Mouse (Mus musculus) liver, embryonic 16.5 days (tissue): ENCODE measurements around the gene G3bp2. TPM values are rescaled to one million over a fixed set of nuclear protein-coding genes. Genes with fewer than 3 reads are reported as not detected.
A peak's percentile ranks its signal among the peaks of the same experiment; 100 is the strongest.

Source experiments
- ATAC-seq: fragments of 200-750 bp; cut with Nextera tagmentation; 2 replicates; pipeline ENCODE4 v1.8.0; 2017; ENCODE audit warnings: low read depth, mild to moderate bottlenecking, moderate number of reproducible peaks, moderate library complexity
- H3K27ac ChIP-seq: fragments of 300-500 bp; sonication (generic); 2 replicates; pipeline ENCODE4 v1.5.1; 2014; ENCODE audit warnings: mild to moderate bottlenecking, low read length
- H3K27me3 ChIP-seq: fragments of 300-500 bp; sonication (generic); 2 replicates; pipeline ENCODE4 v1.6.1; 2014; ENCODE audit warnings: low read depth, low read length, mixed read lengths; ENCODE audit not compliant: control insufficient read depth, insufficient read depth
- H3K36me3 ChIP-seq: fragments of 300-500 bp; sonication (generic); 2 replicates; pipeline ENCODE4 v1.6.1; 2014; ENCODE audit warnings: mild to moderate bottlenecking; ENCODE audit not compliant: control insufficient read depth, insufficient read depth
- H3K4me1 ChIP-seq: fragments of 300-500 bp; sonication (generic); 2 replicates; pipeline ENCODE4 v1.6.1; 2014; ENCODE audit warnings: low read depth, low read length, mixed read lengths; ENCODE audit not compliant: control insufficient read depth
- H3K4me2 ChIP-seq: fragments of 300-500 bp; sonication (generic); 2 replicates; pipeline ENCODE4 v1.6.1; 2014; ENCODE audit warnings: low read depth, low read length, mixed read lengths
- H3K4me3 ChIP-seq: fragments of 300-500 bp; sonication (generic); 2 replicates; pipeline ENCODE4 v1.5.1; 2014; ENCODE audit warnings: low read depth, mild to moderate bottlenecking, low read length
- H3K9ac ChIP-seq: fragments of 300-500 bp; sonication (generic); 2 replicates; pipeline ENCODE4 v1.6.1; 2014; ENCODE audit warnings: low read depth, low read length
- H3K9me3 ChIP-seq: fragments of 300-500 bp; sonication (generic); replicated peaks from 2 replicates; pipeline ENCODE4 v1.6.1; 2016; ENCODE audit warnings: low read length; ENCODE audit not compliant: control insufficient read depth
- WGBS: fragments of 180-500 bp; shearing (Covaris S2); extraction: QIAGEN DNeasy Blood & Tissue Kit; methylation state at CpG from one replicate; pipeline ENCODE4 v1.1.7; 2014; ENCODE audit not compliant: insufficient replicate concordance; 5-methylcytosine and 5-hydroxymethylcytosine counted together
- polyA plus RNA-seq: library from polyadenylated mRNA; unstranded; fragments of >200 nt; fragmentation: Nextera tagmentation; extraction: Ambion mirVana; gene quantifications from 2 replicates; pipeline ENCODE4 v1.2.1, GENCODE M21; 2015

The G3bp2 gene
- polyA plus RNA-seq, 1 experiment from 2014 or later = 40.0 TPM

DNA sequence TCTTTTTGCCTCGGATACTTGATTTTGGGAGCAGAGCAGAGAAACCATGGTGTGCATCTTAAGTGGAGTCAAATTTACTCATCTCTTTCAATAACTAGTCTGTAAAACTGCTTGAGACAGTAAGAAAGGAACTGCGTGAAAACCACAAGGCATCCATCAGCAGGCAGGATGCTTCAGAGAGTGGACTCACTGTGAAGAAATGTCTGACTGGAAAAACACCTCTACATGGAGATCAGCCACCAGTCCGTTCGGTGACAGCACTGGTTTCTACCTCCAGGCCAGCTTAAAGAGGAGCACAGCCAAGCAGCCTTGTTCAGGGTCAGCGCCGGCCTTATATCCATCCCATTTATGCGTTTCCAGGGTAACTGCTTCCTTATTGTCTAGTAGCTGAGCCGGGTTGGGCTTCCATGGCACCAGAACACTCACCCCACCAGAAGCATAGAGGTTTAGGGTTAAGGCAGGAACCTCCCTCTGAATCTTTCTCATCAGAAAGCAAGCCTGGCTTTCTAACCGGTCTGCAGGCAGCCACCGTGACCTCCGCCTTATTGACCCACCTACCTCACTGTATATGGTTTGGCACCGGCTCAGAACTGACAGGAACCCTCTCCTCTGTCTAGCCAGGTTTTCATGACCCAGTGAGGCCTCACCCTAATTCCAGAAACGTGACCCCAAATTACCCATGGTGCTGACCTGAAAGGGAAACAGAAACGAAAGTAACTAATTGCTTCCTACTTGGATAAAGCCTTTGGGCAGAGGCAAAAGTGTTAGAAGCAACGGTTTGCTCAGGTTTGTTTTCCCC lies 9.9 kb upstream of the G3bp2 start:
- H3K4me3 ChIP-seq = no peak overlapping the region
- no peak overlapping the region for H3K9ac ChIP-seq
- no peaks in the 10 kb centered on the region for H3K27me3 ChIP-seq
- H3K9me3 ChIP-seq = no peaks in the 10 kb centered on the region
- no peak overlapping the region for H3K4me2 ChIP-seq
- WGBS = 51% methylated on average over 15 of the region's 15 CpGs
- no peak overlapping the region for H3K27ac ChIP-seq
- H3K4me1 ChIP-seq = peaks cover 3% of the 10 kb centered on the region; the same call in 1 of the 2 replicates
- no peaks in the 10 kb centered on the region for H3K36me3 ChIP-seq
- peak; percentile 67 for ATAC-seq

DNA sequence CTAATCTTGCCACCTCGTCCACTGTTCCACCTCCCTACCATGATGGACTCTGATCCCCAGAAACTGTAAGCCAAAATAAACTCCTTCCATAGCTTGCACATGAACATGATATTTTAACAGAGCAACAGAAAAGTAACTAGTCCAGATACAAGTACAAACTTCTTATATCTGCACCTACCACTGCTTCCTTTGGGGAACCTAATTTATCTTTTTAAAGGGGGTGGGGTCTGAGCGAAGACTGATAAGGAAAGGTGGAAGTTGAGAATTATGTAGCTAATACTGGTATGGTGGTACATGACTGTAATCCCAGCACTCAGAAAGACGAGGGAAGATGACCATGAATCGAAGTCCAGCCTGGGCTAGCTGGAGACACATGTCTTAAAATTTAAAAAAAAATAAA lies 4.0 kb upstream of the G3bp2 start:
- Histone ChIP-seq H3K4me1 (peaks cover 4% of the 10 kb centered on the region), H3K27ac (no peak overlapping the region), H3K4me2 (no peak overlapping the region), H3K9ac (no peak overlapping the region), H3K9me3 (no peaks in the 10 kb centered on the region), H3K36me3 (no peaks in the 10 kb centered on the region), H3K27me3 (no peaks in the 10 kb centered on the region), H3K4me3 (no peak overlapping the region)
- 73% methylated on average over 4 of the region's 4 CpGs for WGBS
- ATAC-seq = no peak

DNA sequence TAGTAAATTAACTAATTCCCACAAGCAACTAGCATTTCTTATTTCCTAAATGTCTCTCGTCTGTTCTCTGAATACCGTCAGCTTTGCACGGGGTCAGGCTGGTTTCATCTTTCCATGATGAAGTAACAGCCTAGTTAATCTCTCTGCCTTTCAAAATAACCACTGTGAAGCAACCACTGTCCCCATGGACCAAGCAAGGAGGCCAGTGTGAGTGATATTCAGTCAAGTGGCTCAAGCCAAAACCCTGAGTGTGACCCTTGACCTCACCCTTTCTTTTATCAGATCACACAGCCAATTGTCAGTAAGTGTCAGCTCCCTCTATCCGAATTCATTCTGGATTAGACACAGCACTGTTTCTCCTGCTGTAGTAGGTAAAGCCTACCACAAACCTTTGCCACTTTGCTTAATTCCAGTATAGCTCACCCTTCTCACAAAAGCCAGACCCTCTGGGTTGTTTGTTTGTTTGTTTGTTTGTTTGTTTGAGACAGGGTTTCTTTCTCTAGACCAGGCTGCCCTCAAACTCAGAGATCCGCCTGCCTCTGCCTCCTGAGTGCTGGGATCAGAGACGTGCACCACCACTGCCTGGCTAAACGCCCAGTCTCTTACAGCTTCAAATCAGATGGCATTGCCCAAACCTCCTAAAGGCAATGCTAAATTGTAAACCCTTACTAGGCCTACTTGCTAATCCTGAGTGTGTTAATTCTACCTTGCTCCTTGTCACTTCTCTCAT lies 2.5 kb upstream of the G3bp2 start:
- 71% methylated on average over 7 of the region's 7 CpGs for WGBS
- H3K27ac ChIP-seq = no peak overlapping the region
- no peaks in the 10 kb centered on the region for H3K9me3 ChIP-seq
- H3K4me3 ChIP-seq = no peak overlapping the region
- no peaks in the 10 kb centered on the region for H3K27me3 ChIP-seq
- H3K4me1 ChIP-seq = peaks cover 19% of the 10 kb centered on the region
- no peak overlapping the region for H3K4me2 ChIP-seq
- no peaks in the 10 kb centered on the region for H3K36me3 ChIP-seq
- H3K9ac ChIP-seq = no peak overlapping the region
- ATAC-seq = no peak

DNA sequence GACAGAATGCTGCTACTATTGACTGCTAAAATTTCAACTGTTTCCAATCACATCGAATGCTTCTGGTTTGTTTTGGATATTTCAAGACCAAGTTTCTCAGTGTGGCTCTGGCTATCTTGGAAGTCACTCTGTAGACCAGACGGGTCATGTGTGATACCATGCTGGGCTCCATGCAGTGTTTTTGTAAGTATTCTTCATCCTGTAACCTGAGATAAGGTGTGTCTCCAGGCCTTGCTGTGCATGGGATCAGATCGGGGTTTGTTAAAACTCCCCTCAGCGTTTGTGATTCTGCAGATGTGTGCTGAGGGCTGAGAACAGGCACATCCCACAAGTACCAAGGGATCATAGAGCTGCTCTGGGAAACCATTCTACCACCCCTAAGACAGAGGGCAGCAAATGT lies 1.7 kb upstream of the G3bp2 start:
- Histone ChIP-seq H3K4me1 (peaks cover 26% of the 10 kb centered on the region), H3K9ac (no peak overlapping the region), H3K9me3 (no peaks in the 10 kb centered on the region), H3K27ac (no peak overlapping the region), H3K27me3 (no peaks in the 10 kb centered on the region), H3K4me2 (no peak overlapping the region), H3K36me3 (no peaks in the 10 kb centered on the region), H3K4me3 (no peak overlapping the region)
- 56% methylated on average over 4 of the region's 4 CpGs for WGBS
- no peak for ATAC-seq

DNA sequence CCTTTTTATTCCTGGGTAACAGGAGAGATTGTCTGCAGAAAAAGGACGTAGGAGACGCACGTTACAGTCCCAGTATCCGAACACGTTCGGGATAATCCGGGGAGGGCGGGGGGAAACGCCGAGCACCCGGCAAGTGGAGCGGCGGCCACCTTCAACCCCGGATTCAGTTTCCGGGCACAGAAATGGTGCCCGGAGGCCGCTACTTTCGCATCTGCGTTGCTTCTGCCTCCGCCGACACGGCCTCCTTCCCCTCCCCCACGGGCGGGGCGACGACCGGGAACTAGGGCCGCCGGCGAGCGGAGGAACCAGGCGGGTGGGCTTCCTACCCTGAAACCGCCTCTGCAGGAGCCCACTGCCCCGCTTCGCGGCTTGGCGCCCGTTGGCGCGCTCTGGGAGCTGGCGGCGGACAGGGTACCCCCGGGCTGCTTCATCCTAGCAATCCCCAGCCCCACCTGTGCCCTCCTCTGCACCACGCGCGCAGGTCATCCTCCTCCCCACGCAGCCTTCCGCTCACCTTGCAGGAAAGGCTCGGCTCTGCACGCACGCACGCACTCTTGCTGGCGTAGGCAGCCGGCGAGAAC lies 608 bp downstream of the G3bp2 start:
- Histone ChIP-seq H3K9ac (peak overlapping the region; percentile 89), H3K4me3 (peak overlapping the region; percentile 93), H3K4me1 (peaks cover 36% of the 10 kb centered on the region), H3K36me3 (no peaks in the 10 kb centered on the region), H3K27me3 (no peaks in the 10 kb centered on the region), H3K4me2 (peak overlapping the region; percentile 93), H3K27ac (peak overlapping the region; percentile 80), H3K9me3 (no peaks in the 10 kb centered on the region)
- peak; percentile 12 for ATAC-seq
- WGBS = under 1% methylated on average over 52 of the region's 55 CpGs

DNA sequence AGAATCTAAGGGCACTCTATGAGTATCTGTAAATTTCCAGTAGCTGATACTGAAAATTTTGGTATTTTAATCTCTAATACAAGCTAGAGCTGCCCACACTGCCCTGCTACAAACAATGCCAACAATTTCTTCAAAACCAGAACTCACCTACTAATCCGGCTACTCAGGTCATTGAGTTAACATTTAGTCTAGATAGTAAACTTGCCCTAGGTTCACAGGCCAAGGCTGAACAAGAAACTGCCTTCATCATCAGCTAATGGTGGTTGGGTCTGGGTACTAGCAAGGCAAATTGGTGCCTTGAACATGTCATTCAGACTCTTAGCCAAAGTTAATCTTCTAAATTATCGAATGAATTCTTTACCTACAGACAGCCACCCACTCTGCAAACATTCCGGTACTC lies 2.2 kb downstream of the G3bp2 start:
- H3K4me3 ChIP-seq = peak overlapping the region; percentile 93
- H3K9me3 ChIP-seq = no peaks in the 10 kb centered on the region
- no peak overlapping the region for H3K9ac ChIP-seq
- no peaks in the 10 kb centered on the region for H3K36me3 ChIP-seq
- H3K27ac ChIP-seq = peak overlapping the region; percentile 31
- H3K4me1 ChIP-seq = peaks cover 36% of the 10 kb centered on the region
- WGBS = 68% methylated on average over 3 of the region's 3 CpGs
- no peaks in the 10 kb centered on the region for H3K27me3 ChIP-seq
- H3K4me2 ChIP-seq = peak overlapping the region; percentile 93
- ATAC-seq = no peak

DNA sequence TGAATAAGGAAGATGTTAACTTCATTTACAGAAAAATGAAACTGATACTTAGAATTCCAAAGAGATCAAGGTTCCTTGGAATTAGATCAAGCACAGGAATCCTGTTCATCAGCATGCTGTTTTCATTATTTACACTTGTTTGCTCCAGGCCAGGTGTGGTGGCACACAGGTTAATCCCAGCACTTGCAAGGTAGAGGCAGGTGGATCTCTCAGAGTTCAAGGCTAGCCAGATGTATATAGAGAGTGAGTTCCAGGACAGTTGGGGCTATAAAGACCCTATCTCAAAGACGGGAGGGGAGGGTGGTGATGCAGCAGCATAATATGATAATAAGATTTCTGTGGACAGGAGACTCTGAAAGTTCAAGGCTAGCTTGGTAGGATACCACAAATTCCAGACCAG lies 3.1 kb downstream of the G3bp2 start:
- ATAC-seq = no peak
- Histone ChIP-seq H3K9me3 (no peaks in the 10 kb centered on the region), H3K36me3 (no peaks in the 10 kb centered on the region), H3K4me2 (no peak overlapping the region), H3K4me3 (no peak overlapping the region), H3K4me1 (peaks cover 37% of the 10 kb centered on the region), H3K9ac (no peak overlapping the region), H3K27ac (no peak overlapping the region), H3K27me3 (no peaks in the 10 kb centered on the region)
- 32% methylated on average over 1 of the region's 1 CpGs for WGBS

DNA sequence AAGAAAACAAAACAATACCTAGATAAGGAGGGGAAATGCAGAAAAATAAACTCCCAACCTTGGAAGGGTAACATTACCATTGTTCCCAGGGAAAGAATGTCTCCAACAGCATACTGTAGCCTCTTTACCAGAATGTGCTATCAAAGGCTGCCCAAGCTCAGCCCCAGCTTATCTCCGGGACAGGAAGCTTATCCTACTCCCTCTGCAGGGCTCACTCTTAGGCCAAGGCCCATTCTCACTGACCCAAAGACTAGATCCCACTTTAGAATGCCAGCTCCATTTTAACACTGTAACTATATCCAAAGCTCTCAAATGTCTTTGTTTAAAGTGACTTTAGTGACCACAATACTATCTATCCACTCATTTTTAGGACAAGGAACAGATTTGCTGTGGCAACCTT lies 4.2 kb downstream of the G3bp2 start:
- no peaks in the 10 kb centered on the region for H3K36me3 ChIP-seq
- ATAC-seq = no peak
- 0 out of 2 replicates have a peak overlapping the region, but pooled peaks have one; percentile 5 for H3K9ac ChIP-seq
- H3K27ac ChIP-seq = no peak overlapping the region
- no peak overlapping the region for H3K4me2 ChIP-seq
- 15% methylated on average over 1 of the region's 1 CpGs for WGBS
- peaks cover 41% of the 10 kb centered on the region for H3K4me1 ChIP-seq
- no peak overlapping the region for H3K4me3 ChIP-seq
- H3K27me3 ChIP-seq = no peaks in the 10 kb centered on the region
- no peaks in the 10 kb centered on the region for H3K9me3 ChIP-seq

DNA sequence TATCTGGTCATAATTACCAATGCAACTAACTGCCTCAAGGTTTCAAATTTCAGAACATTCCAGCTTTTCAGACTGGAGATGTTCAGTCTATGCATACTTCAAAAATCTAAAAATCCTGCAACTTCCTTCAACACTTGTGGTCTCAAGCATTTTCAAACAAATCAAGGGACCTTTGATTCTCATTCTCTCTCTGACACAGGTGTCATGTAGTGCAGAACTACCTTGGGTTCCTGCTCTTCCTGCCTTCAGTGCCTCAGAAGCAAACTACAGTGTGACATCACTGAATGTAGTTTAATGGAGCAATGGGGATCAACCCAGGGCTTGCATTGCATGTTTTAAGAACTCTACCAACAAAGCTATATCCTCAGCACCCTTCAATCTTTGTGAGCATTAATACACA lies 4.8 kb downstream of the G3bp2 start:
- no peak overlapping the region for H3K4me3 ChIP-seq
- ATAC-seq = no peak
- H3K27ac ChIP-seq = no peak overlapping the region
- H3K36me3 ChIP-seq = no peaks in the 10 kb centered on the region
- H3K27me3 ChIP-seq = no peaks in the 10 kb centered on the region
- H3K9me3 ChIP-seq = no peaks in the 10 kb centered on the region
- no peak overlapping the region for H3K9ac ChIP-seq
- no peak overlapping the region for H3K4me2 ChIP-seq
- H3K4me1 ChIP-seq = peaks cover 43% of the 10 kb centered on the region
